Mouse (Mus musculus): Measurements from ENCODE around the gene Pmf1.
"Not testable (repeated sequence)": the region's sequence is repeated elsewhere in the genome, so short reads cannot be mapped to it uniquely, and the experiment has no call there.

Pmf1 gene

DNA sequence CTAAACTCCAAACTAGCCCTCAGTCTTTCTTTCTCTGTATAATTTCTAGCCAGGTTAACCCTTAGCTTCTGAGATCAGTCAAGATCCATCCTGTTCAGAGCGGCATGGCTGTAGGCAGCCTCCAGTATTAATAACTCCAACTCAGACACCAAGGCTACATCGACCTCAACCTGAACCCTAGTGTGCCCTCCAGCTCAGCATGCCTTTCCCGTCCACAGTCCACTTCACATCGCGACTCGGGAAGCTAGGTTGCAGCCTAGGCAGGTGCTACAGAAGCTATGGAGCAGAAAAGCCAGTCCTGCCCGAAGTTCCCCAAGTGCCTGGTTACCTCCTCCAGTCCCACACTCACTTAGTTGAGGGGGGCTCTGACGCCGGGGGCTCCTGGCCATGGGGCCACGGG lies 27.3 kb upstream of the Pmf1 start:
- DNase-seq (ENCODE audit: low spot score): no peak

DNA sequence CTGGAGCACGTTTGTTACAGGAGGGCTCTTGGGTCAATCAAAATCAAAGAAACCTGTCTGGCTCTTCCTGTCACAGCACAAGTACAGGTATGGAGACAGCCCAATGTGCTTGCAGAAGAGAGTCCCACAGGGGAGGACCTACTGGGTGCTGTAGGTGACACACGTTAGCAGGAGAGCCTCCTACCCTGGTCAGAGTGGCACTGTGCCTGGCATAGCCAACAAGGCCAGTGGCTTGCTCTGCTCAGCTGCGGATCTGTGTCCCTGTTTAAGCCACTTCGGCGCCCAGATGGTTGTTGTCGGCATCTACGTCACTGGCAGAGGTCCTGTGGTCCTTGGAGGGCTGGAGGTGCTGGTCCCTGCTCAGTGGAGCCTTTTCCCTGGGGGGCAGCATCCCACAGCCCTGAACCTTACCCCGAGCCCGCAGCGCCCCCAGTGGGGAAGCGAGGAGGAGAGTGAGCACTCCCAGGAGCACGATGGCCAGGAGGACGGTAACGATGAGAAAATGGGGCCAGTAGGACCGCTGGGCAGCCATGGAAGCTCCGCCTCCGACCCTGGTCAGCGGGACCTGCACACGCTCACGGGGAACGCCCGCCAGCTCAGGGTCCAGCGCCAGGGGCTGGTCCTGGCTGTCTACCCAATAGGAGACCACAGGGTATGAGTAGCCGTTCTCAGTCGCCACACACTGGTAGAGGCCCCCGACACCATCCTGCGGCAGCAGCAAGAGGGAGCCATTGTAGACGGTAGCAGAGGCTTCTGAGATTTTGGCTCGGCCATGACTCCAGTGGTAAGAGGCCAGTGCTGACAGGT lies 26.5 kb upstream of the Pmf1 start:
- peak; percentile 87 for DNase-seq (ENCODE audit: low spot score)

DNA sequence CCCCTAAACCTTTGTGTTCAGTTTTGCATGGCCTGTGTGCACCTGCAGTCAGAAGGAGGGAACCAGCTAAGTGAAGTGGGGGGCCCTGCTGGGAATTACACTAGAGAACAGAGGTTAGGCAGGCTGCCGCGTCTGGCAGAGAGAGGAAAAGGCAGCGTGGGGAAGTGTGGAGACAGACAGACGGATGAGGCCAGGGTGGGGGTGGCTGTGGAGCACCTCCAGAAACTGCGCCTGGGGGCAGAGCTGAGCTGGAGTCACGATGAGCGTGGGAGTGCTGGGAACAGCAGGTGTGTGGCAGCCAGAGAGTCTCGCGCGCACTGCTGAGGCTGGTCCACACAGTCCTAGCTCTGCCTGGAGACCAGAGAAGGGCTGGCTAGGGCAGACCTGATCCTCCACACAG lies 25.4 kb upstream of the Pmf1 start:
- no peak for DNase-seq (ENCODE audit: low spot score)

DNA sequence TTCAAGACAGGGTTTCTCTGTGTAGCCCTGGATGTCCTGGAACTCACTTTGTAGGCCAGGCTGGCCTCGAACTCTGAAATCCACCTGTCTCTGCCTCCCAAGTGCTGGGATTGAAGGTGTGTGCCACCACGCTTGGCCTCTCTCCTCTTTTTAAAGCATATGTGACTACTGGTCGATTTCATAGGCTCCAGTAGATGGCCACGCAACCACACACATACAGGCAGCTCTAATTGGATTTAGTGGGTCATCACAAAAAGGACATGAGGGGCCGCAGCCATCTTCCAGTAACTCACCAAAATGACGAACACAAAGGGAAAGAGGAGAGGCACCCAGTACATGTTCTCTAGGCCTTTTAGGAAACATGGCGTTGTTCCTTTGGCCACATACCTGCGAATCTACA lies 18.5 kb upstream of the Pmf1 start:
- not testable (repeated sequence) for DNase-seq (ENCODE audit: low spot score)

DNA sequence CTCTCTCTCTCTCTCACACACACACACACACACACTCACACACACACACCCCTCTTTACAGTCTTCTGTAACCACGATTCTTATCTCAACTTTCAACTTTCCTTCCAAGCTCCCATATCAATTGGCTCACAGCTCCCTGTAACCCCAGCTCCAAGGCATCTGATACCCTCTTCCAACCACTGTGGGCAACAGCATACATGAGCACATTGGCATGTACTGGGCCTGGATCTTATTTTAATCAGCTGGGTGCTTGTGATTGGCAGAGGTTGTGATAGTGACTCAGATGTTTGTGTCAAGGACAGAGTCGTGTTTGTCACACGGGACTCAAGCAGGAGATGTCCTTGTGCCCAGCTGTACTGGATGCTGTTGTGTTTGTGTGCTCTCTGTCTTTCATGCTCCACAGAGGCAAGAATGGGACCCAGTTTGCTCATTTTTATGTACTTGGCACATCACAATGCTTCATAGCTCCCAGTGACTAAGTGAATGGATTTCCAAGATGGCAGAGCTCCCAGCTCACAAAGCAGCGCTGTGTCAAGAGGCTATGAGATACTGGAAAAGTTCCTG lies 17.3 kb upstream of the Pmf1 start:
- no peak for DNase-seq (ENCODE audit: low spot score)

DNA sequence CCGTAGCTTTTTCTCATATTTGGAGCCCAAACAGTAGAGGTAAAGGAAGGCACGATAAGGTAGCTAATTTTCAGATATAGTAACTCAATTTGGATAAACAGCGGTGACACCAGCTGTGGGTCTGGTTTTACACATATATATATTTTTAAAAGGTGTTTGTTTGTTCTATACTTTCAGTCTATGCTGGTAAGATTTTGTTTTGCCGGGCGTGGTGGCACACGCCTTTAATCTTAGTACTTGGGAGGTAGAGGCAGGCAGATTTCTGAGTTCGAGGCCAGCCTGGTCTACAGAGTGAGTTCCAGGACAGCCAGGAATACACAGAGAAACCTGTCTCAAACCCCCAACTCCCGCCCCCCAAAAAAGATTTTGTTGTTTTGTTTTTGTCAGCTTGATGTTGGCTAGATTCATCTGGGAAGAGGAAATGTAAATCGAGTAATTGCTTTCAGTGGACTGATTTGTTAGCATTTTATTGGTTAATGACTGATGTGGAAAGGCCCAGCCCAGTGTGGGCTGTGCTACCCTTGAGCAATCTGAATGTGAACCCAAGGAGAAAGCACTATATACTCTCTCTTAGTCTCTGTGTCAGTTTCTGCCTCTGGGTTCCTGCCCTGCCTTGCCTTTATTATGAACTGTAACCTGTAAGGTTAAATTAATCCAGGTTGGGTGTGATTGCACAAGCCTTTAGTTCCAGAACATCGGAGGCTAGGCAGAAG lies 15.7 kb upstream of the Pmf1 start:
- no peak for DNase-seq (ENCODE audit: low spot score)

DNA sequence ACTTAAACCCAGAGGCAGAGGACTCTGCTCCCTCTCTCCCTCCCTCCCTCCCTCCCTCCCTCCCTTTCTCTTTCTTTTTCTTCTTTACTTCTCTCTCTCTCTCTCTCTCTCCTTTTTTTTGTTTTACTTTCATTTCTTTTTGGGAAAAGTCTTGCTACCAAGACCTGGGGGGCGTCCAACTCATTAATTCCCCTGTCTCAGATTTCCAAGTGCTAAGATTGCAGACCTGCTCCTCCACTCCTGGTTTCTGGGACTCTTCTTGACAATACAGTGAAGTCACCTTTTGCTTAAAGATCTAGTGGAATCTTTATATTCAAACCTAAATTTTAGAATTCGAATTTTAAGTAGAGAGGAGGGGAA lies 15.2 kb upstream of the Pmf1 start:
- no peak for DNase-seq (ENCODE audit: low spot score)

DNA sequence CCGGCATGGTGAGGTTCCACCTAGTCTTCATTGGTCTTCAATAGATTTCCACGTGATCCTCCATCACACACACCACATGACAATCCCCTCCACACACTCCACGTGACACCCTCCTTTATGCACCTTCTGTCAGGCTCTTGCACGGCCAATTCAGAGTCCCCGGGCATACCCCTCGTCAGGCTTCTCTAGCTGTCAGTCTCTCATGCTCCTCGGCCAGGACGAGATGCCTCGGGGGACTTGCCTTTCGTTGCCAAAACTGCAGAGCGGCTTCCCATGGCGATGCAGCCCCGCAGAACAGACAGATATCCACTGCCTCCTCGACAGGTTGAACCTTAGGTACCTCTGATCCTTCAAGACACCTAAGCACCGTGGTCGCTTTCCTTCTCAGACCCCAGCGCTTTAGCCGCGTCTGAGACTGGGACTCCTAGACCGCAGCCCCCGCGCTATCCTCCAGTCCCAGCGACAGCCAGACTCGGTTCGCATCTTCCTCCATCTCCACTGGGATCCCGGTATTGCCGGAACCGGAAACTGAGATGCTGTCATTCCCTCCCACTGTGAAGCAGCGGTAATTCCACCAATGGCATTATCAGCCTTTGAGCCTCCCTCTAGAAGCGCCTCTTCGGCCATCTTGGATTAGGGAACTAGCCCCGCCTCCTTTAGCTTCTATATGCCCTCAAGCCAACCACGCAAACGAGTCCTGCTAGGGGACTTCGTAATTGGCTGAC lies 14.6 kb upstream of the Pmf1 start, which contains the start of gene Slc25a44:
TSS of gene Slc25a44 (minus strand) at position 535 of the 725 bp plus-strand sequence.
- DNase-seq (ENCODE audit: low spot score): peak; percentile 100

DNA sequence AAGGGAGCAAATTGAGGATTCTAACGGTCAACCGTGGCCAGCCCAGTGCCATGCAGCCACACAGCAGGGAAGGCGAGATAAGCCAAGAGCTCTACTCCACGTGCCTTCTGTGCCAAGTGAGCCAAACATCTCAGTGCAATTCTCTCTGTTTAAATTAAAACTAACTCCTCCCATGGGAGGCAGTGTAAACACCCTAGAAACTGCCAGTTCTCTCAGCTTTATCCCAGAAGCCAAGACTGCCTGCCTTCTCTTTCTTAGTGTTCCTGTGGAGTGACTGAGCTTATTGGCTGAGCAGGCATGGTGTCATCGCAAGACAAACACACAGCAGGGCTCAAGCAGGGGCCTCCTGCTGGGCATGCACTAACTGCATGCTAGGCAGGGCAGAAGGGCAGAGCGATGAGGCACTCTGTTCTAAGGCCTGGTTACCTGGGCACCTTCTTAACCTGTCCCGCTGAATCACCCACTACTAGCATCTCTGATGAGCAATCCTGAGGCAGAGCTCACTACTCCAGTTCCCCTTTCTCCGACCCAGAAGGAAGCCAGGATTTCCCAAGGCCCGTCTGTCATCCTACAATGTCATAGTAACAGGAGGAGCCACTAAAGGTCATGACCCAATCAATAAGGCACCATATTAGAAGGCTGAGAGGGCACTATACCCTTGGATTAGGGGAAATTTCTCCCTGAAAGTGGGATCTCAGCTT lies 12.0 kb upstream of the Pmf1 start:
- no peak for DNase-seq (ENCODE audit: low spot score)

DNA sequence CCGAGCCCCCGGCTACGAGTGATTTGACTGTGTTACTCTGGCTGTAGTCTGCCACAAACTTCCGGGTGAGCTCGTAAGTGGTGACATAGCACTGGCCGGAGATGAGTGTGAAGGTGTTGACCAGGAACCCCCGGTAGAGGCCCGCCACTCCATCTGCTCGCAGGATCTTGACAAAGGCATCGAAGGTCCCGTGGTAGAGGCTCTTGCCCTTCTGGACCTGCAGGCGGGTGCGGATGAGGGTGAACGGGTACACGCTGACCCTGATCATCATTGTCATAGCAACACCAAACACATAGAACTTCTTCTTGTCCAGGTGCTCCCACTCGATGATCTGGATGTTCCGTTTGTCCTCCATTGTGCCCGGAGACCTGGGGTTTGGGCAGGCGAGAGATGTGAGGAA lies 10.6 kb upstream of the Pmf1 start:
- no peak for DNase-seq (ENCODE audit: low spot score)

DNA sequence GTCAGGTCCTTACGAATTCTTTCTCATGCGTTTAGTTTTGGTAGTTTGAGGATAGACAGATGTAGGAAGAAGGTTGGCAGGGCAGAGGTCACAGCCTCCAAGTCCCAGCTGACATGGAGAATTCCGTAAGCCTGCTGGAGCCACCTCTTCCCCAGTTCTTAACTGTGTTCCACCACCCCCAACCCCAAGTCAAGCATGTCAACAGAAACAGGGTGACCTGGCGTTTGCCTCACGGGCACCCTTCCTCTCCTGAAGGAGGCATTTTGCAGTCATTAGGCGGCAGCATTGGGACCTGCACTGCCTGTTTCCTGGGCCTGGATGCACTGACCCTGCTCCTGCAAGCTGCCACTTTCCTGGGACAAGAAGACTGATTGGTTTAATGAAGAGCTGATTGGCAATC lies 7.9 kb upstream of the Pmf1 start:
- DNase-seq (ENCODE audit: low spot score): no peak

DNA sequence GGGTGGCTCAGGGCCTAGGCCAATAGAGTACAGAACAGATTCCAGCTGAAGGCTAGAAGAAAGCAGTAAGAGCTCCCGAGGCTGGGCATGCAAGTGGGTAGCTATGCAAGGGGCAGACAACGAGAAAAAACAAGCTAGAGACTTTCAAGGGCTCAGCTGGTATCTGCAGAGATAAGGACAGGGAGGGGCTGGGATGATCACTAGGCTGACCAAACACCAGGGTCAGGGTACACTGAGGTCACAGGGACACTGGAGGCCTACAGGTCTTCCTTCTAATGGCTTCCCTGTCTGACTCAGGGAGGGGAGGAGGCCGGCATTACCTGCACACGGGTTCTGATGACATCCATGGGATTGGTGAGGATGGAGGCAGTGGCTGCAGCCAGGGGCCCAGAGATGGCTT lies 5.5 kb upstream of the Pmf1 start:
- no peak for DNase-seq (ENCODE audit: low spot score)

DNA sequence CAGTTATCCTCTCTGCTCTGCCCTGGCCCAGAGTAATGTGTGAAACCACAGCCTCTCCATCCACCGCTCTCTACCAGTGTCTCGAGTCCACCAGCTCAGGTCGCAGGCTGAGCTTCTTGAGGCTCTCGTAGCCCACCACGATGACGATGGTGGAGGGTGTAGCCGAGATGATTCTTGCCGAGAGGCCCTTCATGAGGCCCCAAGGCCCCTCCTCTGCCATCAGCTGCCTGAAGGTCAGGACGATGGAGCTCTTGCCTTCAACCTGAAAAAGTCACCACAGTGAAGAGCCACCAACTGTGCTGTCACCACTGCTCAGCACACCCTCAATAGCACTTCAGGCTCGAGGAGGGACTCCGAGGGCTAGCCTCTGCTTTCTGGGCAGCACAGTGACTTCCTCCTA lies 2.5 kb upstream of the Pmf1 start:
- DNase-seq (ENCODE audit: low spot score): no peak

DNA sequence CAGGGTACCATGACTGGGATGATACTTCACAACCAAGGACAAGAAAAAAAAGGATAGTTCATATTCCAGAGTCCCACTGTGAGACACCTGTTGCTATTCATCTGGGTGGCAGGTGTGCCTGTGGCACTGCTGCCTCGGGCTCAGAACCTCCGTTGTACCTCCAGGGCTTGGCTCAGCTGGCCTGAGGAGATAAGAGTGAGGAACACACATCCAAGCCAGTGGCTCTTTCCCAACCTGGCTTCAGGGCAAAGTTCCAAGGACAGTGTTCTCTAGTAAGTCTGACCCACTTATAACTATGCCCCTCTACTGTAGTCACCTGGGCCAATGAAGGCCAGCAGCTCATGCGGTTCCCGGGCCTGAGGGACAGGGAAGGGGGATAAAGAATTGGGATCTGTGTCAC lies 1.6 kb upstream of the Pmf1 start:
- no peak for DNase-seq (ENCODE audit: low spot score)

DNA sequence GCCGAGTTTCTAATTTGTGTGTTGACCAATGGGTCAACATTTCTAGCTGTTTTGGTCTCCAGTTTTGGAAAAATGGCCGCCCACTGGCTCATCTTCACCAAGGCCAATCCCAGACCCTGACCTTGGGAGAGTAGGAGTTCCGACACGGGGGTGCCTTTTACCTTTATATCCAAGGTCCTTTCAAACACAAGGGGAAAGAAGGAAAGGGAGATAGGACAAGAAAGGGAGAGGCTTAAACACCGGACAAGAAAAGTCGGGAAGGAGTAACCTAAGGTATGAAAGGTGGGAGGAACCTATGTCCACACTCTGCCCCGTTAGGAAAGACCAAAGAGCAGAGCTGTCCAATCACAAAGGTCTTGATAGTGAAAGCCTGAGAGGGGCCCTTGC lies 507 bp upstream of the Pmf1 start:
- DNase-seq (ENCODE audit: low spot score): no peak

DNA sequence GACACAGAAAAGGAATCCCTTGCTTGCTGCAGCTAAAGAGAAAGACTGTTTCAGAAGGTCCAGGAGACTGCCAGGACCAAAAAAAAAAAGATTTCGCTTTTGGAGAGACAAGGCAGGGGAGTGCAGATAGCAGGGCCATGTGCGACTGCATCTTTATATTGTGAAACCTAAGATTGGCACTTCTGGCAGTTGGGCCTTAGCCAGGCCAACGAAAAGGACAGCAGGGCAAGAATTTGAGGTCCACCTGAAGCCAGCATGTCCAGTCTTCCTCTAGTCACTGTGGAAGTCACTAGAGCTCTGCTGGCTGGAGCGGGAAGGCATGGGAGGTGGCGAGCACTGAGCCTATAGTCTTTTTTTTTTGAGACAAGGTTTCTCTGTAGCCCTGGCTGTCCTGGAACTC lies 1.2 kb downstream of the Pmf1 start:
- DNase-seq (ENCODE audit: low spot score): no peak

DNA sequence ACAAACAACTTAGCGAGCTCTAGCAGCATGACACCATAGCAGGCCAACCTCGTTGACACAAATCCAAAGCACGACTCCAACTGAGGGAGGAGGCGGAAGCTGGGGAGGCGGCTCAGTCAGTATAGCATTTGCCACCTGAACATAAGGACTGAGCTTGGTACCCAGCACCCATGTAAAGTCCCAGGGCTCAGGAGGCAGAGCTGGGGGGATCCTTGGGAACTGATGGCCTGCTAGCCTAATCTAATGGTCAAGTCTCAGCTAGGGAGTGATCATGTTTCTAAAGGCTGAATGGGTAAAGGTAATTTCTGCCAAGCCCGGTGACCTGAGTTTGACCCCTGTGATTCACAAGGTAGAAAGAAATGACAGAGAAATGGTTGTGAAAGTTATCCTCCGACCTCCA lies 2.6 kb downstream of the Pmf1 start:
- no peak for DNase-seq (ENCODE audit: low spot score)

DNA sequence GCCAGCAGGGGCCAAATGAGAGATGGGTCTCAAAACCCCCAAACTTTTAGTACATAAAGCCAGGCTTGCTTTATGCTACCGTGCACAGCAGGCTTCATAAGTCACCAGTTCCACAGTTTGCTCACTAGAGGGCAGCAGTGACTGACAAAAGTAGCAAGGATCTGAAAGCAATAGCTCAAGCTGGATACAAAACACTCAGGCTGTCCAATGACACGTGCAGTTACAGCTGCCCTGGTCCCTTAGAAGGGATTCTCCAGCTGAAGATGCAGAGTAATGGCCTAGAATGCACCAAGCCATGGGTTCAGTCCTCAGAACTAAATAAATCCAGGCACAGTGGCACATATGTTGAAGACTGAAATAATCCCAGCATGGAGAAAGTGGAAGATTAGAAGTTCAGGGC lies 3.0 kb downstream of the Pmf1 start:
- peak; percentile 93 for DNase-seq (ENCODE audit: low spot score)

DNA sequence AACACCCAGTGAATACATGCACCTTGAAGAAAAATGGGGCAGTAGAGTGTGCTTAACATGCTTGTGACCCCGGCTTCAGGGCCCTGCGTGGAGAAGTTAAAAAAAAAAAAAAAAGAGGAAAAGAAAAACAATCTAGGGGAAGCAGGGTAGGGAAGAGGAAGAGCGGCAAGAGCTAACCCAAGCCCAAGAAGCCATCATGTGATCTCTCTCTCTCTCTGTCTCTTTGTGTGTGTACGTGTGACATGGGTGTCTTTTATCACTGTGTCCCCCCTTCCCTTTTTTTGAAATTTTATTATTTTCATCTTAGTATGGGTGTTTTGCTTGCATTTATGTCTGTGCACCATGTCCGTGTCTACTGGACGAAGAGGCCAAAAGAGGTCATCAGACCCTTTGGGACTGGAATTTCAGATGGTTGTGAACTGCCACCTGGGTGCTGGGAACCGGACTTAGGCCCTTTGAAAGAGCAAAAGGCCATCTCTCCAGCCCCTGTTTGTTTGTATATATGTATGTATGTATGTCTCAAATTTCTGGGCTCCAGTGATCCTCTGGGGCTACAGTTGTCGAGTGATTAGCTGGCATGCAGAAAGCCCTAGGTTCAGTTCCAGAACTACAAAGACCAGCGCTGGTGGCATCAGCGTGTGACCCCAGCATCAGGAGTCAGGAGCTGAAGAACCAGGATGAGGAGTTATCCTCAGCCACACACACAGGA lies 6.5 kb downstream of the Pmf1 start:
- no peak for DNase-seq (ENCODE audit: low spot score)

DNA sequence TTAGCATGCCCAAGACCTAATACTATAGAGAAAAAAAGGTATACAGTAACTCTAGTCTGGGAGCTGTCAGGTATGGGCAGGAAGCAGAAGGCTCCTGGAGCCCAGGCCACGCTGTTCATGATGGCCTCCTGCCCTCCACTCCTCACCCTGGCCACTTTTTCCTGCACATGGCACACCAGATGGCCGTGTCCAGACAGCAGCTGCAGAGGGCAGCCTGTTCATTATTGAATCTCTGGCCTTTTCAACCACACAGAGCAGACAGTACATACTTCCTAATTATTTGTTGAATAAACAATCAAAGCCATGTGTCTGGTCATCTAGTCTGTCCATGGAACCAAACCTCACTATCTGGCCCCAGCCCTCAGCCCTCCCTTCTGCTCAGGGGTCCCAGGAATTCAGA lies 11.5 kb downstream of the Pmf1 start:
- no peak for DNase-seq (ENCODE audit: low spot score)

DNA sequence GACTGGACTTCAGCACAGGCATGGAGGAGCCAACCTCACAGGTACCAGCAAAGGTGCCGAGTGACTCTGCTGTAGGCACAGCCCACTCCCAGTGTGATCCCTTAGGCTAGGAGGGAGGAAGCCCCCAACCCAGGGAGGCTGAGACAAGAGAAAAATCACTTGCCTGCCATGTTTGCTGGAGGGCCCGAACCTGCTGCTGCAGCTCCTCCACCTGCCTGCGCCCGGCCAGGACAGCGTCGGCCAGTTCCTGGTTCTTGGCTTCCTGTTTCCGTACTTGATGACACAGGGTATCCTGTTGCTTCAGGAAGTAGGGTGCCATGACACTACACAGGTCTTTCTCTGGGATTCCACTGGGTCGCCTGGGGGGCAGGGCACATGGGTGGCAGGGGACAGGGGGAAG lies 14.4 kb downstream of the Pmf1 start:
- no peak for DNase-seq (ENCODE audit: low spot score)

DNA sequence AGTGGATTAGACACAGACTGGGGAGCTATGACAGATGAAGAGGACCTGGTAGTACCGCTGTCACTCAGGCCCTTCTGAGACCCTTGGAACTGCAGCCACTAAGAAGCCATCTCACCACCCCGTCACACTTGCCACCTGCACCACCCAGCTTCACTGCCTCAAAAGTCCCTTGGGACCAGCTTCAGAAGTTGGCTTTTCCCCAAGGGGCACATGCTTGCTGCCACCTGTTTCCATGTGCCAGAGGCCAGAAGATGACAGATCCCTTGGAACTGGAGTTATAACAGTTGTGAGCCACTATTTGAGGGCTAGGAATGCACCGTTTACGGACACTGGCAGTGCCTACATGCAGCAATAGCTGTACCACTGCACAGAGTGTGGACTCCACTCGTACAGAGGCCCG lies 14.8 kb downstream of the Pmf1 start:
- no peak for DNase-seq (ENCODE audit: low spot score)
